Mouse (Mus musculus) left cerebral cortex, postnatal 36 days (tissue): ENCODE results near the gene Msmo1. TPM values are rescaled to one million over a fixed set of nuclear protein-coding genes. Genes with fewer than 3 reads are reported as not detected.

Source experiments
- DNase-seq, 2 experiments: peaks; one replicate each; pipeline ENCODE4 v3.0.0; 2021 to 2022; ENCODE audit warnings: low spot score in 2 of 2, mixed read lengths in 1 of 2
- intact Hi-C: fragments of 180-260 bp; cut with DNase I; formaldehyde crosslinking; loops from one replicate; pipeline ENCODE4 v1.15.1; 2025
- total RNA-seq, 2 experiments: library from RNA; stranded (reverse); gene quantifications; 2 replicates each; pipeline ENCODE4 v1.2.3; 2021

The Msmo1 gene
- total RNA-seq: 10 to 100 TPM; 87.9 to 94.2 TPM

GRCm38 (mm10) chr8:64733271-64733943 lies at the start of gene Msmo1:
Gene Msmo1, minus strand, starts transcription at chr8:64733792.
- intact Hi-C loops: no loop called here

GRCm38 (mm10) chr8:64781947-64782346 lies 48.4 kb upstream of the Msmo1 start:
- intact Hi-C loops: no loop called here
- no peak for DNase-seq

More at GRCm38 (mm10) chr8:64733271-64733943, at the start of gene Msmo1:
- DNase-seq: peak; percentile 98

GRCm38 (mm10) chr8:64777925-64778324 lies 44.3 kb upstream of the Msmo1 start:
- intact Hi-C loops: no loop called here
- no peak for DNase-seq

- DNase-seq: no peak
- intact Hi-C loops: no loop called here
These were observed 40.5 kb upstream of the Msmo1 start for GRCm38 (mm10) chr8:64774136-64774535.

GRCm38 (mm10) chr8:64770814-64771213 lies 37.2 kb upstream of the Msmo1 start:
- intact Hi-C loops: no loop called here
- DNase-seq: no peak

GRCm38 (mm10) chr8:64769586-64769985 lies 36.0 kb upstream of the Msmo1 start:
- DNase-seq: no peak
- intact Hi-C loops: no loop called here

GRCm38 (mm10) chr8:64768645-64769044 lies 35.1 kb upstream of the Msmo1 start:
- intact Hi-C loops: no loop called here
- no peak for DNase-seq

- intact Hi-C loops: no loop called here
- no peak for DNase-seq
These were observed 33.5 kb upstream of the Msmo1 start for GRCm38 (mm10) chr8:64767047-64767446.

- no peak for DNase-seq
- intact Hi-C loops: no loop called here
These were observed 30.5 kb upstream of the Msmo1 start for GRCm38 (mm10) chr8:64764075-64764474.

GRCm38 (mm10) chr8:64762751-64763150 lies 29.2 kb upstream of the Msmo1 start:
- intact Hi-C loops: loop anchor here (2.0 kb wide), 1 partner anchor 178 kb away; no protein-coding TSS in a partner anchor
- DNase-seq: no peak

- no peak for DNase-seq
- intact Hi-C loops: no loop called here
These were observed 27.8 kb upstream of the Msmo1 start for GRCm38 (mm10) chr8:64761430-64761829.

- intact Hi-C loops: no loop called here
- DNase-seq: no peak
These were observed 24.4 kb upstream of the Msmo1 start for GRCm38 (mm10) chr8:64757956-64758355.

- intact Hi-C loops: no loop called here
- no peak for DNase-seq
These were observed 12.8 kb upstream of the Msmo1 start for GRCm38 (mm10) chr8:64746215-64747058.

GRCm38 (mm10) chr8:64740547-64741211 lies 7.1 kb upstream of the Msmo1 start:
- intact Hi-C loops: no loop called here
- no peak for DNase-seq

- intact Hi-C loops: no loop called here
- no peak for DNase-seq
These were observed 5.3 kb upstream of the Msmo1 start for GRCm38 (mm10) chr8:64738916-64739315.

GRCm38 (mm10) chr8:64736767-64737323 lies 3.3 kb upstream of the Msmo1 start:
- DNase-seq: no peak
- intact Hi-C loops: no loop called here

GRCm38 (mm10) chr8:64735161-64735560 lies 1.6 kb upstream of the Msmo1 start:
- DNase-seq: no peak
- intact Hi-C loops: no loop called here

- intact Hi-C loops: no loop called here
- no peak for DNase-seq
These were observed 996 bp downstream of the Msmo1 start for GRCm38 (mm10) chr8:64732596-64732995.

- intact Hi-C loops: no loop called here
- DNase-seq: no peak
These were observed 5.4 kb downstream of the Msmo1 start for GRCm38 (mm10) chr8:64728156-64728555.

- intact Hi-C loops: no loop called here
- no peak for DNase-seq
These were observed 7.3 kb downstream of the Msmo1 start for GRCm38 (mm10) chr8:64726190-64726695.
